Mouse (Mus musculus) heart, embryonic 16.5 days (tissue): ENCODE data around the gene Plb1. TPM values are rescaled to one million over a fixed set of nuclear protein-coding genes. Genes with fewer than 3 reads are reported as not detected.

Experiments
- ATAC-seq: fragments of 200-750 bp; cut with Nextera tagmentation; replicated peaks from 2 replicates; pipeline ENCODE4 v1.8.0; 2017; ENCODE audit warnings: moderate number of reproducible peaks; ENCODE audit not compliant: insufficient read depth, low FRiP score; ENCODE audit errors: extremely low read depth
- H3K27ac ChIP-seq: fragments of 300-500 bp; sonication (generic); 2 replicates; pipeline ENCODE4 v1.5.1; 2014; ENCODE audit warnings: mild to moderate bottlenecking, low read length, control low read depth, moderate library complexity
- H3K27me3 ChIP-seq: fragments of 300-500 bp; sonication (generic); 2 replicates; pipeline ENCODE4 v1.6.1; 2014; ENCODE audit warnings: low read length, mixed read lengths; ENCODE audit not compliant: control insufficient read depth, insufficient read depth
- H3K36me3 ChIP-seq: fragments of 300-500 bp; sonication (generic); 2 replicates; pipeline ENCODE4 v1.6.1; 2014; ENCODE audit not compliant: control insufficient read depth, insufficient read depth
- H3K4me1 ChIP-seq: fragments of 300-500 bp; sonication (generic); 2 replicates; pipeline ENCODE4 v1.6.1; 2014; ENCODE audit warnings: low read length, mixed read lengths; ENCODE audit not compliant: control insufficient read depth, insufficient read depth
- H3K4me2 ChIP-seq: fragments of 300-500 bp; sonication (generic); 2 replicates; pipeline ENCODE4 v1.6.1; 2014; ENCODE audit warnings: low read depth, mild to moderate bottlenecking, control low read depth, low read length
- H3K4me3 ChIP-seq: fragments of 300-500 bp; sonication (generic); 2 replicates; pipeline ENCODE4 v1.5.1; 2014; ENCODE audit warnings: mild to moderate bottlenecking, control low read depth, low read length
- H3K9ac ChIP-seq: fragments of 300-500 bp; sonication (generic); 2 replicates; pipeline ENCODE4 v1.6.1; 2014; ENCODE audit warnings: low read length, control low read depth
- H3K9me3 ChIP-seq: fragments of 300-500 bp; sonication (generic); replicated peaks from 2 replicates; pipeline ENCODE4 v1.6.1; 2016; ENCODE audit warnings: low read length; ENCODE audit not compliant: control insufficient read depth
- WGBS: fragments of 180-500 bp; shearing (Covaris S2); extraction: QIAGEN DNeasy Blood & Tissue Kit; methylation state at CpG from one replicate; pipeline ENCODE4 v1.1.7; 2014; 5-methylcytosine and 5-hydroxymethylcytosine counted together
- polyA plus RNA-seq: library from polyadenylated mRNA; unstranded; fragments of >200 nt; fragmentation: Nextera tagmentation; extraction: Ambion mirVana; gene quantifications from 2 replicates; pipeline ENCODE4 v1.2.1, GENCODE M21; 2015

Gene Plb1
- polyA plus RNA-seq, 1 experiment from 2014 or later = 2.5 TPM

- H3K9me3 ChIP-seq = no peaks in the 10 kb centered on the region
- H3K36me3 ChIP-seq = no peaks in the 10 kb centered on the region
- no peak overlapping the region for H3K27ac ChIP-seq
- no peak overlapping the region for H3K4me3 ChIP-seq
- no peak for ATAC-seq
- H3K27me3 ChIP-seq = no peaks in the 10 kb centered on the region
- WGBS = 74% methylated on average over 4 of the region's 4 CpGs
- H3K4me1 ChIP-seq = peaks cover 18% of the 10 kb centered on the region
- H3K9ac ChIP-seq = no peak overlapping the region
- no peak overlapping the region for H3K4me2 ChIP-seq
These were observed 172.8 kb downstream of the Plb1 start for GRCm38 (mm10) chr5:32405199-32405855.

- 0 out of 2 replicates have a peak overlapping the region, but pooled peaks have one; percentile 29 for H3K27ac ChIP-seq
- H3K9me3 ChIP-seq = no peaks in the 10 kb centered on the region
- no peak overlapping the region for H3K4me2 ChIP-seq
- no peaks in the 10 kb centered on the region for H3K27me3 ChIP-seq
- 37% methylated on average over 1 of the region's 1 CpGs for WGBS
- no peak overlapping the region for H3K4me3 ChIP-seq
- H3K9ac ChIP-seq = no peak overlapping the region
- no peak for ATAC-seq
- no peaks in the 10 kb centered on the region for H3K36me3 ChIP-seq
- peaks cover 33% of the 10 kb centered on the region for H3K4me1 ChIP-seq
These were observed 176.3 kb downstream of the Plb1 start for GRCm38 (mm10) chr5:32408771-32409170.

- no peaks in the 10 kb centered on the region for H3K36me3 ChIP-seq
- H3K27me3 ChIP-seq = no peaks in the 10 kb centered on the region
- no peaks in the 10 kb centered on the region for H3K9me3 ChIP-seq
- H3K4me3 ChIP-seq = no peak overlapping the region
- no peak overlapping the region for H3K9ac ChIP-seq
- H3K4me2 ChIP-seq = no peak overlapping the region
- peaks cover 41% of the 10 kb centered on the region for H3K4me1 ChIP-seq
- WGBS = 36% methylated on average over 2 of the region's 2 CpGs
- H3K27ac ChIP-seq = no peak overlapping the region
- ATAC-seq = no peak
These were observed 177.2 kb downstream of the Plb1 start for GRCm38 (mm10) chr5:32409747-32410146.

GRCm38 (mm10) chr5:32410954-32411688 is 178.6 kb downstream of the Plb1 start:
- Histone ChIP-seq H3K9me3 (no peaks in the 10 kb centered on the region), H3K9ac (no peak overlapping the region), H3K36me3 (no peaks in the 10 kb centered on the region), H3K4me2 (no peak overlapping the region), H3K4me1 (peaks cover 40% of the 10 kb centered on the region), H3K4me3 (no peak overlapping the region), H3K27me3 (no peaks in the 10 kb centered on the region), H3K27ac (no peak overlapping the region)
- 46% methylated on average over 3 of the region's 3 CpGs for WGBS
- ATAC-seq = no peak

DNA sequence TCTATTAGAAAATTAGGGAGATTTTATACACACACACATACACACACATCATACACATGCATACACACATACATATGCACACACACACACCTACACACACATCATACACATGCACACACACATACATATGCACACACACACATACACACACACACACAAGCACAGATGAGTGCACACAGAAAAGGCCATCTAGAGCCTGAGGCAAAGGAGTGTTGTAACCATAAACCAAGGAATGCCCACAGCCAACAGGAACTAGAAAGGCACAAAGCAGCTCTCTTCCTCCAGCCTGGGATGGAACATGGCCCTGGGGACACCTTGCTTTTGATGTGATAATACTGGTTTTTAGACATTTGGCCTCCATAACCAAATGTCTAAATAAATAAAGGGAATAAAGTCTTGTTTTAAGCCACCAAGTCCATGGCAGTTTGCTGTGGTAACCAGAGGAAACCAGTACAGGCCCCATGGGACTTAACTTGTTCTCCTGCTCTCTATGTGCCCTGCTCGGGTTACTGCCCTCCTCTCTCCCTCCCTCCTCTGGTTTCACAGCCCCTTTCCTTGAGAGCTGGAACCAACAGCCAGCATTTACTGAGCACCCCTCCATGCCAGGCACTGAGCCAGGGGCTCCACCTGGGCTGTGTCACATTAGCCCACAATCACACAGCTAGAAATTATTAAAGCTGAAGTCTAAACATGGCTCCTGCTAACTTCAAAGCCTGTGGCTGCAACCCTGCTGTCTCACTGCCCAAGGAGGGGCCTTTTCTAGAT is 179.9 kb downstream of the Plb1 start:
- no peaks in the 10 kb centered on the region for H3K9me3 ChIP-seq
- peak; percentile 56 for ATAC-seq
- H3K4me2 ChIP-seq = no peak overlapping the region
- peak overlapping the region; percentile 71 for H3K27ac ChIP-seq
- H3K27me3 ChIP-seq = no peaks in the 10 kb centered on the region
- peaks cover 49% of the 10 kb centered on the region for H3K4me1 ChIP-seq
- H3K4me3 ChIP-seq = no peak overlapping the region
- 8% methylated on average over 1 of the region's 1 CpGs for WGBS
- no peak overlapping the region for H3K9ac ChIP-seq
- no peaks in the 10 kb centered on the region for H3K36me3 ChIP-seq

- WGBS = 70% methylated on average over 2 of the region's 2 CpGs
These were observed 180.6 kb downstream of the Plb1 start for GRCm38 (mm10) chr5:32413083-32413482.

GRCm38 (mm10) chr5:32413569-32413968 is 181.1 kb downstream of the Plb1 start:
- no peaks in the 10 kb centered on the region for H3K36me3 ChIP-seq
- peaks cover 54% of the 10 kb centered on the region for H3K4me1 ChIP-seq
- H3K9ac ChIP-seq = no peak overlapping the region
- H3K27ac ChIP-seq = peak overlapping the region; percentile 71; the same call in 1 of the 2 replicates
- H3K27me3 ChIP-seq = no peaks in the 10 kb centered on the region
- ATAC-seq = no peak
- H3K4me3 ChIP-seq = no peak overlapping the region
- WGBS = 77% methylated on average over 2 of the region's 2 CpGs
- no peaks in the 10 kb centered on the region for H3K9me3 ChIP-seq
- no peak overlapping the region for H3K4me2 ChIP-seq

More at GRCm38 (mm10) chr5:32413083-32413482, 180.6 kb downstream of the Plb1 start:
- peak overlapping the region; percentile 71 for H3K27ac ChIP-seq
- H3K4me1 ChIP-seq = peaks cover 54% of the 10 kb centered on the region
- ATAC-seq = no peak
- no peaks in the 10 kb centered on the region for H3K27me3 ChIP-seq
- H3K4me2 ChIP-seq = no peak overlapping the region
- no peak overlapping the region for H3K9ac ChIP-seq
- no peaks in the 10 kb centered on the region for H3K36me3 ChIP-seq
- H3K4me3 ChIP-seq = no peak overlapping the region
- H3K9me3 ChIP-seq = no peaks in the 10 kb centered on the region

DNA sequence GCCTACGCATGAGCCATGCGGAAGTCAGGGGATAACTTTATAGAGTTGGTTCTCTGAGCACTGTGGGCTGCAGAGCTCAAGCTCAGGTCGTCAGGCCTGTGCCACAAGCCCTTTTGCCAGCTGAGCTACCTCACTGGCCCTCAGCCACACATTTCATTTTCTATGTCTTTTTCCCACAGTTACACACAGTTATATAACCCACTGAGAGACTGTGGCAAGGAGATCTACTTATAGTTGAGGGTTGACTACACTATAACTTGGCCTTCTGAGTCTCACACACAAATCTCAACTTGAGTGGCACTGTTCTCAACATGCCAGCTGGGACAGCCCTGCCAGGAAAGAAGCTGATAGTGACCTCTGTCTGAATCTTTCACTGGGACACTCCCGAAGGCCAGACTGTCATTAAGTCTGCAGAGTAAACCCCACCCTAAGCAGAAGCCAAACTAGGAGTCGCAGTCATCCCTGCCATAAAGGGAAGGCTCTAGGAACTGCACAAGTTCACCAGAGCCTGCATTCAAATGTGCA is 182.0 kb downstream of the Plb1 start:
- Histone ChIP-seq H3K4me3 (no peak overlapping the region), H3K4me2 (no peak overlapping the region), H3K27ac (peak overlapping the region; percentile 87), H3K9ac (peak overlapping the region; percentile 33), H3K36me3 (no peaks in the 10 kb centered on the region), H3K27me3 (no peaks in the 10 kb centered on the region), H3K4me1 (peaks cover 46% of the 10 kb centered on the region), H3K9me3 (no peaks in the 10 kb centered on the region)
- ATAC-seq = no peak
- WGBS = 55% methylated on average over 5 of the region's 5 CpGs
